17 mouse cellular contexts compared by ENCODE assay signal in the genomic region with DNA sequence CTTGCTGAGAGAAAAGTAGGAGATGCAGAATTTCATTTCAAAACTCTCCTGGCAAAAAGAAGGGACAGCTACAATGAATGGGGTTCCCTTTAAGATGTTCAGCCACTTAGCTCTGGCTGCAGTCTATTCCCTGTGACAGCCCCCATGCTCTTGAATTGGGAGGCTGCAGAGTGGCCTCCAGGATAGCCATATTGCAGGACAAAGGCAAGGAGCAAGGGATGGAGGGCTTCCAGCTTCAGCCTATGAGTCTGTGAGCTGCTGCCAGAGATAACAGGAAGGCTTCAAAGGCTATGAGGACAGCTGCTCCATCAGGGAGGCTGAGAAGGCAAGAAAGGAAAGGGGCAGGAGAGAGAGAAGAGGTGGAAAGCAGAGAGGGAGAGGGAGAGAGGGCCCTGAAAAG.
DNase-seq lines count a peak whose midpoint lies in the region; ATAC-seq and TF ChIP-seq lines count a peak whose summit lies in the region.
"Had no signal": no experiment of that assay in that cellular context is flagged by ENCODE, and none has a peak within 500 bp of the region (broad histone marks: within the 10 kb centered on the region; RNA-seq: fewer than 3 reads in every experiment).

No protein-coding gene starts in this region.

- no peak overlapping the region for H3K9ac ChIP-seq in forebrain, embryonic 15.5 days (replicated peaks)
- H3K9ac ChIP-seq: heart, embryonic 13.5 days had no signal

- ATAC-seq in forebrain, embryonic 15.5 days (replicated peaks): 0 out of 2 replicates have a peak, but pooled peaks have one; percentile 12
- ATAC-seq: intestine, postnatal 0 days had no signal

- no peaks in the 10 kb centered on the region for H3K36me3 ChIP-seq in kidney, adult 2 months (ENCODE audit: control insufficient read depth, insufficient read depth, low read length)
- H3K36me3 ChIP-seq in forebrain, embryonic 15.5 days: no peaks in the 10 kb centered on the region
- H3K36me3 ChIP-seq: heart, embryonic 13.5 days had no signal

- no peaks in the 10 kb centered on the region for H3K27me3 ChIP-seq in kidney, adult 2 months (replicated peaks; ENCODE audit: control insufficient read depth, insufficient read depth, low read length)
- H3K27me3 ChIP-seq in forebrain, embryonic 15.5 days: no peaks in the 10 kb centered on the region
- H3K27me3 ChIP-seq: heart, embryonic 13.5 days had no signal

- no peak overlapping the region for H3K4me2 ChIP-seq in forebrain, embryonic 15.5 days (replicated peaks)
- H3K4me2 ChIP-seq: heart, embryonic 13.5 days had no signal

- TF ChIP-seq CTCF in kidney, adult 2 months (conservative IDR thresholded peaks at IDR 0.05; ENCODE audit: insufficient read depth, insufficient read length, low read depth, low read length): no peak

- no peak for TF ChIP-seq POLR2A in kidney, adult 2 months (IDR thresholded peaks at IDR 0.05; ENCODE audit: low read depth, low read length)

- peak; percentile 2 for DNase-seq in embryo, embryonic 9.5 days (ENCODE audit: extremely low spot score)
- DNase-seq in embryo, embryonic 11 days: no peak
- peak; percentile 19 to 35 for DNase-seq in kidney, postnatal 4 days
- DNase-seq in kidney, adult 2 months: no peak
- peak; percentile 1 for DNase-seq in ZHBTc4 (ENCODE audit: low read depth, low spot score)
- no peak for DNase-seq in layer of hippocampus, postnatal 10 days (ENCODE audit: low spot score in 2 of 2)
- no peak for DNase-seq in frontal cortex, postnatal 14 days (ENCODE audit: low spot score in 2 of 2)
- DNase-seq: adrenal gland, postnatal 14 days; cerebellum, adult 2 months; gastrocnemius, postnatal 25 days; heart, postnatal 36 days; kidney, postnatal 36 days; liver; lung, adult 18-20 months had no signal

- H3K9me3 ChIP-seq in forebrain, embryonic 15.5 days: no peaks in the 10 kb centered on the region
- H3K9me3 ChIP-seq: heart, embryonic 13.5 days had no signal

- H3K27ac ChIP-seq in kidney, adult 2 months (ENCODE audit: insufficient read depth, low read depth, low read length): no peak overlapping the region
- no peak overlapping the region for H3K27ac ChIP-seq in forebrain, embryonic 15.5 days (replicated peaks)
- H3K27ac ChIP-seq: heart, embryonic 13.5 days had no signal

- H3K4me1 ChIP-seq in kidney, adult 2 months (ENCODE audit: control insufficient read depth, insufficient read depth, low read length): no peaks in the 10 kb centered on the region
- H3K4me1 ChIP-seq in forebrain, embryonic 15.5 days: peaks cover 34% of the 10 kb centered on the region

- H3K4me3 ChIP-seq in kidney, adult 2 months (ENCODE audit: insufficient read depth, low read depth, low read length): no peak overlapping the region
- no peak overlapping the region for H3K4me3 ChIP-seq in forebrain, embryonic 15.5 days
- H3K4me3 ChIP-seq: heart, embryonic 13.5 days had no signal

Comparison
In these comparisons a context has a peak if more than half of its experiments do, and no peak if none do; other contexts are left out.
1. DNase-seq: peak in embryo, embryonic 9.5 days (single experiment), kidney, postnatal 4 days (2 of 2) and ZHBTc4 (single experiment); none in embryo, embryonic 11 days (single experiment), kidney, adult 2 months (single experiment), layer of hippocampus, postnatal 10 days (0 of 2) and frontal cortex, postnatal 14 days (0 of 2).